Mouse (Mus musculus): Measurements from ENCODE around the gene Fis1. TPM values are rescaled to one million over a fixed set of nuclear protein-coding genes. Genes with fewer than 3 reads are reported as not detected.

Fis1 gene
- total RNA-seq, 2 experiments from 2014 or later: 166 to 167 TPM

GRCm38 (mm10) chr5:136965686-136966085, 12.6 kb downstream of the Fis1 start:
- intact Hi-C loops (cut with DNase I): loop anchor here (10.0 kb wide), 1 partner anchor 819 kb away; the partner anchor contains the start of genes Mepce and Zcwpw1
- no peak for DNase-seq

- DNase-seq: peak; percentile 43 to 48
- intact Hi-C loops (cut with DNase I): loop anchor here (10.0 kb wide), 1 partner anchor 818 kb away; the partner anchor contains the start of genes Mepce and Zcwpw1
Measured at GRCm38 (mm10) chr5:136966331-136966730, 13.3 kb downstream of the Fis1 start, which contains the start of gene Cldn15. Gene Cldn15 (plus strand): TSS chr5:136966616.

- intact Hi-C loops (cut with DNase I): loop anchor here (10.0 kb wide), 1 partner anchor 818 kb away; the partner anchor contains the start of genes Mepce and Zcwpw1
- no peak for DNase-seq
Measured at GRCm38 (mm10) chr5:136966861-136967455, 13.9 kb downstream of the Fis1 start.

- DNase-seq: peak; percentile 83
- intact Hi-C loops (cut with DNase I): loop anchor here (10.0 kb wide), 1 partner anchor 817 kb away; the partner anchor contains the start of genes Mepce and Zcwpw1
Measured at GRCm38 (mm10) chr5:136967592-136967991, 14.5 kb downstream of the Fis1 start.

- intact Hi-C loops (cut with DNase I): loop anchor here (2.0 kb wide), 1 partner anchor 42 kb away; no protein-coding TSS in a partner anchor
- DNase-seq: peak; percentile 77 to 86
Measured at GRCm38 (mm10) chr5:136970703-136971102, 17.6 kb downstream of the Fis1 start.

GRCm38 (mm10) chr5:136973670-136974069, 20.6 kb downstream of the Fis1 start:
- DNase-seq: no peak
- intact Hi-C loops (cut with DNase I): no loop called here

- no peak for DNase-seq
- intact Hi-C loops (cut with DNase I): no loop called here
Measured at GRCm38 (mm10) chr5:136977769-136978168, 24.7 kb downstream of the Fis1 start.

- no peak for DNase-seq
- intact Hi-C loops (cut with DNase I): no loop called here
Measured at GRCm38 (mm10) chr5:136979762-136980161, 26.7 kb downstream of the Fis1 start.

- intact Hi-C loops (cut with DNase I): no loop called here
- DNase-seq: no peak
Measured at GRCm38 (mm10) chr5:136980974-136981373, 27.9 kb downstream of the Fis1 start.

GRCm38 (mm10) chr5:136982338-136982930, 29.4 kb downstream of the Fis1 start:
- intact Hi-C loops (cut with DNase I): no loop called here
- peak; percentile 66 to 79 for DNase-seq

GRCm38 (mm10) chr5:136984828-136985227, 31.8 kb downstream of the Fis1 start:
- intact Hi-C loops (cut with DNase I): no loop called here
- no peak for DNase-seq

GRCm38 (mm10) chr5:136986695-136987137, 33.6 kb downstream of the Fis1 start, which contains the start of gene Plod3:
Gene Plod3 (plus strand): TSS chr5:136987019.
- intact Hi-C loops (cut with DNase I): loop anchor here (2.0 kb wide), 1 partner anchor 24 kb away; no protein-coding TSS in a partner anchor
- peak; percentile 96 to 97 for DNase-seq

GRCm38 (mm10) chr5:136987138-136987933, 34.3 kb downstream of the Fis1 start:
- peak; percentile 75 to 87 for DNase-seq

GRCm38 (mm10) chr5:136987934-136988271, 34.8 kb downstream of the Fis1 start, which contains the start of gene Znhit1:
Gene Znhit1 (minus strand): TSS chr5:136988021.
- no peak for DNase-seq
- intact Hi-C loops (cut with DNase I): loop anchor here (2.0 kb wide), 1 partner anchor 25 kb away; no protein-coding TSS in a partner anchor

More at GRCm38 (mm10) chr5:136987138-136987933, 34.3 kb downstream of the Fis1 start:
- intact Hi-C loops (cut with DNase I): loop anchor here (2.0 kb wide), 1 partner anchor 25 kb away; no protein-coding TSS in a partner anchor

- intact Hi-C loops (cut with DNase I): no loop called here
- peak; percentile 31 to 49 for DNase-seq
Measured at GRCm38 (mm10) chr5:136988420-136988819, 35.3 kb downstream of the Fis1 start.

- DNase-seq: no peak
- intact Hi-C loops (cut with DNase I): no loop called here
Measured at GRCm38 (mm10) chr5:136989801-136990200, 36.7 kb downstream of the Fis1 start.

GRCm38 (mm10) chr5:136999449-136999848, 46.4 kb downstream of the Fis1 start:
- intact Hi-C loops (cut with DNase I): no loop called here

GRCm38 (mm10) chr5:137000612-137001011, 47.5 kb downstream of the Fis1 start:
- no peak for DNase-seq
- intact Hi-C loops (cut with DNase I): no loop called here

More at GRCm38 (mm10) chr5:136999449-136999848, 46.4 kb downstream of the Fis1 start:
- DNase-seq: no peak

- DNase-seq: peak in 1 of 2 experiments; percentile 15
- intact Hi-C loops (cut with DNase I): no loop called here
Measured at GRCm38 (mm10) chr5:137007276-137007675, 54.2 kb downstream of the Fis1 start.

- peak; percentile 35 to 73 for DNase-seq
- intact Hi-C loops (cut with DNase I): no loop called here
Measured at GRCm38 (mm10) chr5:137009988-137010387, 56.9 kb downstream of the Fis1 start.

All from heart, postnatal 14 days (tissue).